Mouse (Mus musculus) gastrocnemius, adult 18-20 months (tissue): Measurements from ENCODE around the gene Plxnb1. TPM values are rescaled to one million over a fixed set of nuclear protein-coding genes. Genes with fewer than 3 reads are reported as not detected.

ENCODE experiments used
- DNase-seq: peaks from one replicate; pipeline ENCODE4 v3.0.0; 2021; ENCODE audit warnings: low spot score
- total RNA-seq, 2 experiments: library from RNA; stranded (reverse); gene quantifications; 2 replicates each; pipeline ENCODE4 v1.2.3; 2021

Gene Plxnb1
- total RNA-seq, 2 experiments from 2014 or later: 0.68 to 1.4 TPM

DNA sequence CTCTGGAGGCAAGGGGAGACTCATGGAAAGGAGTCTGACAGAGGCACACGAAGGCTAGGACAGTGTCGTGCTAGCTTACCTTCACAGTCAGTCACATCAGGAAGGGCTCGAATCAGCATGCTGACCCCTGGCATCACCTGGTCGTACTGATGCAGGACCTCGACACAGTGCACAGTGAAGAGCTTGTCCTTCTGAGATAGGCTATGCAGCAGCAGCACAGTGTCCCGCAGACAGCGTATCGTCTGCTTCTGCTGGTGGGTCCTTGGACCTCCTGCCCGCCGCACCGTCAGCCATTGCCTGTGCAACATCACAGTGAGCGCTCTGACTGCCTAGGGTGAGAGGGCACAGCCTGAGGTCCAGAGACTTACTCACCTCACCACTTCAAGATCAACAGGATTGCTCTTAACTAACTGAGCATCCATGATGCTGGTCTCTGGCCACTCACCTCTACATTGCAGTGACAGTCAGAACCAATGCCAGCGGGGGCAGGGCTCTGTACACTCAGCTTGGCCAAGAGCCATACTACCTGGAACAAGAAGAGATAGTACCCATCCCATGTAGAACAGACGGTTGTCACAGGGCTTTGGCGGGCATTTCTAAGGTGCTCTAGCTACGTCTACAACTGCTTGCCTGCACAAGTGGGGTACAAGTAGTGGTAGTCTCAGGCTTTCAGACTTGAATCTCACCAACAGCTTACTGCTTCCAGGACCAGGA, 34.8 kb upstream of the Plxnb1 start:
- DNase-seq: no peak

DNA sequence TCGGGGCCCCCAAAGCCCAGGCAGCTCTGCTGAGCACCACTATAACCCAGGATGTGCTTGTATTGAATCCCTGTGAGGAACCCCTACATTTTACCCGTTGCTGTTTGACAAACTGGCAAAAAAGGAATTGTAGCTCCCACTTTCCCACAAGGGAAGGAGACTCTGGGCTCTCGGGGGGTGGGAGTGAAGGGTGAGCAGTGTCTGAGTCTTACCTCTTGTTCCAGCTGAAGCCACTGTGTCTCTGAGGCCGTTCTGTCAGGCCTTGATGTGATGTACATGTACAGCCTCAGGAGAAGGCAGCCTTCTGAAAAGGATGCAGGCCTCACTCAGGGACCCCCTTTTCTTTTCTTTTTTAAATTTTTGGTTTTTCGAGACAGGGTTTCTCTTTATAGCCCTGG, 34.3 kb upstream of the Plxnb1 start:
- DNase-seq: no peak

DNA sequence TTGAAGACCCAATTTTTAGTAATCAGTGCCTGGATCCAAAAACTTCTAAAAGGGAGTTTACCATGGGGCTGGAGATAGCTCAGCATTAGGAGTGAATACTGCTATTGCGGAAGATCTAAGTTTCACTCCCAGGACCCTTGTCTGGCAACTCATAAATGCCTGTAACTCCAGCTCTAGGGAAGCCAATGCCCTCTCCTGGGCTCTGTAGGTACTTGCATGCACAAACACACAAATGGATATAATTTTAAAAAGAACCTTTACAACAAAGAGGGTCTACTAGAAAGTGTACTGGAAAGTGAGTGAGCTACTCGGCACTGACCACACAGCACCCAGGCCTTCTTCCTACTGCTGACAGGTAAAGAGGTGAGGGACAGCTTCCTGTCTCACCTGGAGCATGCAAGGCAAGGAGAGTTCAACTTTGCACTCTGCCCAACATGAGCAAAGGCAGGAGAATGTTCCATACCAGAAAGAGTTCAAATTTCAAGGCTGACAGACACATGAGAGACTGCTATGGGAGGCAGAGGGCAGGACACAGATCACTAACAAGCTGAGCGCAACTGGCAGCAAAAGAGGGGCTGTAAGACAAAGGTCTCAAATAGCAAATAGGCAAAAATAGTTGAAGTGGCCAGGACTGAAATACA, 27.0 kb upstream of the Plxnb1 start:
- no peak for DNase-seq

DNA sequence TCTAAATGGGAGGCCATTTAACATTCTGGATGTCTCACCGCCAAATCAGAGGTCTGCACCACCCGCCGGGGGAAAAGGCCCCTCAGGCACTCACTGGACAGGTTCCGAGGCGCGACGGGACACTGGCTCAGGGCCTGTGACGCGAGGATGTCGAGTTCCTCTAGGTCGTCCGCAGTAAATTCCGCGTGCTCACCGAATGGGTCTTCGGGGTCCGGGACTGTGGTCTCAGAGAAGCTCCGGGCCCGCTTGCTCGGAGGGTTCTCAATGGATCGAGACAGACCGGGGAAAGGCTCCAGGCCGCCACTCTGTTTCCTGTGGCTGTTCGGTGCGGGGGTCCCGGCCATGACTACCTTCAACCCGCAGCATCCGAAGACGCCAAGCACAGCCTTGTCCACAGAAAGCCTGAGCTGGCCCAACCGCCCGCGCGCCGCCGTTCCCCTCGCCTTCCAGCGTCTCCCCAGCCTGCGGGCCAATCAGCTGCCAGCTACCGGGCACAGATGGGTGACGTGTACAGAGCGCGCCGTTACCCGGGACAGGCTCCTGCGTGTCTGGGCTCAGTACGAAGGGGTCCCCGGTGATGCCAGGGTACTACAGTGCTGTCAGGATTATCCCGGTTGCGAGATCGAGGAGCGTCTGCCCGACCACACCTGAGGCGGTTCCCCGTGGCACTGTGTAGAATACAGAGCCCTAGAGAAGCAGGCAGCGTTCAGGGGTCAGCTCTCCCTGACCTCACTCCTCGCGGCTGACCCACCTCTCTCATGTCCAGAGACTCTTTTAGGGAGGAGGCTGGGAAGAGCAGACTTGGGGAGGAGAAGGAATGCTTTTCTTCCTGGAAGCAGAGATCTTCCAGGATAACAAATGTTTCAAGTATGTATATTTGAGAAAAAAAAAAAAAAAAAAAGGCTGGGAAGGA, 21.3 kb upstream of the Plxnb1 start, which contains the start of gene Atrip:
Gene Atrip, minus strand, starts transcription at position 464 of the 913 bp plus-strand sequence.
- peak; percentile 91 for DNase-seq

DNA sequence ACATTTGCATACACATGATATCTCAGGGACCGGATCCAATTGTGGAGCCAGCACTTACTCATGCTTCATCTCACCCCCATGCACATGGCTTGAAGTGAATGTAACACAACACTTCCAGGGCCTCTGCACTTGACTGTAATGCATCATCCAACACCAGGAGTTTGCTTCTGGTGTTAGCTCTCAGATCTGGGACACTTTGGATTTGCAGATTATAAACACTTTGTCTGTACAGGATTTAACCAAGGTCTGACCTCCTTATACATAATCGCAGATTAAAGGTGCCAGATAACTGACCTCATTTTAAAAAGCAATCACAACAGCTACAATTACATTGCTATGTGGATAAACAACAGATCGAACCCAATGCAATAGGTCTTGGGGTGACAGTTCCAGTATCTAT, 14.7 kb upstream of the Plxnb1 start:
- DNase-seq: no peak

DNA sequence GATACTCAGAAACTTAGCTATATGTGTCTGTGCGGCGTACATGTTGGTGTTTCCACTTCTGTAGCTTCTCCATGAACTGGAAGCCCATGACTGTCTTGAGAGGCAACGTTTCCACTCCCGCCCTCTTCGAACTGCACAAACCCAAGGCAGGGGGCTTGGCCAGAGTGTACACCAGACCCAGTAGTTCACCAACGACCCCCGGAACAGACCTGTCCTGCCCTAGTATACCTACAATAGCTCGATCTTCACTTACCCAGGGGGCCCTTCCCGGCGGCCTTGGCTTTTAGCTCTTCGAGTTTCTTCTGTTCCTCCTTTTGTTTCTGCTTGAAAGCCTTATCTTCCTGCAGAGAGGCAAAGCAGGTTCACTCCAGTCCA, 13.5 kb upstream of the Plxnb1 start:
- no peak for DNase-seq

DNA sequence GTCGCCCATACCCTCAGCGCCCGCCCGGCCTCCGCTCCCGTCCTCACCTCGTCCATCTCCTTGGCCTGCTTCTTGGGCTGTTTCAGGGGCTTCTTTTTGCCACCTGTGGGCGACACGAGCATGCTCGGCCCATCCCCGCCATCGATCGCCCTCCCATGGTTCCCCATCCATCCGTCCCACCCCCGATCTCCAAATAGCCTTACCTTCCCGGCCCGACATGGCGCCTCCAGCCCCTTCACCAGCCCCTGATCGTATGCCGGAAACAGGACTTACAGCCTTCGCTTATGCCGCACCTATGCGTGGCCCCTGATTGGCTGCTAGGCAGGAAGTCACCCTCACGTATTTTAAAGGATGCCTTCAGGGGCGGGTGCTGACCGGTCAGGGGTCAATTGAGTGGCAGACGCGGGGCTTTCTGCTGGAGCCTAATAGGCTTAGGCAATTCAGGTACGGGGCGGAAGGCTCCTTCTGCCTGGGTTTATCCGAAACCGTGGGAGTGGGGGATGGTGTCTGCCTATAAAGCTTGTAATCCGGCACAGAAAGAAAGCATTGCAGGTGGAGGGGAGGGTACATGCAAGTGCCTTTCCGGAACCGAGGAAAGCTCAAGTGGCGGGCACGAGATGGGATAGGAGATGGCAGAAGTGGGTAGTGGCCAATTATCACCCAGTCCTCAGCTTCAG, 12.9 kb upstream of the Plxnb1 start, which contains the start of the genes Ccdc51 and Tma7:
Gene Ccdc51, plus strand, starts transcription at position 370 of the 677 bp plus-strand sequence.
Gene Tma7, minus strand, starts transcription at position 464 of the 677 bp plus-strand sequence.
- DNase-seq: peak; percentile 82

DNA sequence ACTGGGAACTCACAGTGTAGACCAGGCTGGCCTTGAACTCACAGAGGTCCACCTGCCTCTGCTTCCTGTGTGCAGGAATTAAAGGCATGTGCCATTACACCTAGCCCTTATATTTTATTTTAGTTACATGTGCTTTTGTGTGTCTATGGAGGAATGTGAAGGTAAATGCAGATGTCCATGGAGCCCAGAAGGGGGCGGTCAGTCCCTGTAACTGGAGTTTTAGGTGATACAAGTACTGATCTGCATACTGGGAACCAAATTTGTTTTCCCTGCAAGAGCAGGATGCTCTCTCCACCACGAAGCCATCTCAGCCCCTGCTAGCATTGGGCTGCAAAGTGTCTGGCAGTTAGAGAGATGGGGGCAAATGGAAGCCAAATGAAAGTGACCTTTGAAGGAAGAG, 10.3 kb upstream of the Plxnb1 start:
- DNase-seq: no peak

DNA sequence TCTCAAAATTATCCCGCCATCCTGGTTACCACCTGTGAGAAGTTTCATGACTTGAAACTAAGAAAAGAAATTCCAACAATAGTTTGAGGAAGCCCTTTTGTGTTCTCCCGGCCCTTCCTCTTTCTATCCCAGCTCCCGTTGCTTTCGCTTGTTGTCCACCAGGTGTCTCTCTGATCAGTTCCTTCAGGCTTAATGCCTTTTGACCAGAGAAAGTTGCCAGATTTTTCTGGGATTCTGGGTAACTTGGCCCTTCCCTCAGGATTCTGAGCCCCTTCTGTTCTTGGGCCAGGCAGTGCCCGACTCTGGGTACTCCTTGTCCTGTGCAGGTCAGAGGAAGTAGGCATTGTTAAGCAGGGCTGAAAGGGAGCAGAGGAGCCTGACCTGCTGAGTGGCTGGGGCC, 7.2 kb upstream of the Plxnb1 start:
- peak; percentile 40 for DNase-seq

DNA sequence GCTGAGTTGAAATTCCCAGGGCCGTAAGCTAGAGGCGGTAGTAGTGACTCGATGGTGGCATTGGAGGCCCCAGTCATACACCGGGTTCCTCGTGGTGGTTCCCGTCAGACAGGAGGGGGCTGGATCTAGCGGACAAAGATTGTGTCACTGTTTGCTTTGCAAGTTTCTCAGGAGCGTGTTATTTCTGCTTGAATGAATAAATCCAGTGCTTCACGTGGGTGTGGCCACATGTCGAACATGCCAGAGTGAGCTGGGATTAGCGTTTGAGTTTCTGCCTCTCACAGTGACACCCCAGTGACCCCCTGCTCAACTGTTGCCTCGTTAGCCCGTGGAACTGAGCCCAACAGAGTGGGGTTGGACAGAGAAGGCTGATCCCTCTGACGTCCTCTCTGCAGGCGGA, 4.7 kb upstream of the Plxnb1 start:
- no peak for DNase-seq

DNA sequence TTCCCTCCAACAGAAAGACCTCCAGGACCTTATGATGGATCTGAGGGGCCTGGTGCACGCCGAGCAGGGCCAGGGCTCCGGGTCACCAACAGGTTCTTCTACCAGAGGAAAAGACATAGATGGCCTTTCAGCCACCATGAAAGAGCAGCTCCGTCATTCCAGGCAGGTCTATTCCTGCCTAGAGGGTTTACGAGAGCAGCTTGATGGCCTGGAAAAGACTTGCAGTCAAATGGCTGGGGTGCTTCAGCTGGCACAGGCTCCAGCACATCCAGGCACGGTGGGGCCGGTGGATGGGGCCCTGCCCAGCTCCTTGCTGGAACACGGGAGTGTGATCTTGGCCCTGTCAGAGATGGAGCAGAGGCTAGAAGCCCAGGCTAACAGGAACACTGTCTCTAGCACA, 3.4 kb upstream of the Plxnb1 start:
- no peak for DNase-seq

DNA sequence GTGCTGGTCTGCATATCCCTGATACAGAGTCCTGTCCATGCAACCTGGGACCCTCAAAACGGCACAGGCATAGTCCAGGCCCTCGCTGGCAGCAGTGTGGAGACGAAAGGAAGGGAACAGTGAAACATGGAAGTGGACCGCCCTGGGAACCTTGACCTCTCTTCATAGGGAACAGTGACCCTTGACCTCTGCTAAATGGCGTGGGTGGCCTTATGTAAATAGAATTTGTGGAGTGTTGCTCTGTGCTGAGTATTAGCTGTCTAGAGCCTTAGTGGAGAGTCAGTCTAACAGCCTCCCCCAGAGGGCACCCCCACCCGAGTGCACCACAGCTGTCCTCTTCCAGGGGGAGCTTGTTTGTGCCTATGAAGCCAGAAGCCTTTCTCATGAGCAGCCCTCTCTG, 2.4 kb upstream of the Plxnb1 start:
- no peak for DNase-seq

DNA sequence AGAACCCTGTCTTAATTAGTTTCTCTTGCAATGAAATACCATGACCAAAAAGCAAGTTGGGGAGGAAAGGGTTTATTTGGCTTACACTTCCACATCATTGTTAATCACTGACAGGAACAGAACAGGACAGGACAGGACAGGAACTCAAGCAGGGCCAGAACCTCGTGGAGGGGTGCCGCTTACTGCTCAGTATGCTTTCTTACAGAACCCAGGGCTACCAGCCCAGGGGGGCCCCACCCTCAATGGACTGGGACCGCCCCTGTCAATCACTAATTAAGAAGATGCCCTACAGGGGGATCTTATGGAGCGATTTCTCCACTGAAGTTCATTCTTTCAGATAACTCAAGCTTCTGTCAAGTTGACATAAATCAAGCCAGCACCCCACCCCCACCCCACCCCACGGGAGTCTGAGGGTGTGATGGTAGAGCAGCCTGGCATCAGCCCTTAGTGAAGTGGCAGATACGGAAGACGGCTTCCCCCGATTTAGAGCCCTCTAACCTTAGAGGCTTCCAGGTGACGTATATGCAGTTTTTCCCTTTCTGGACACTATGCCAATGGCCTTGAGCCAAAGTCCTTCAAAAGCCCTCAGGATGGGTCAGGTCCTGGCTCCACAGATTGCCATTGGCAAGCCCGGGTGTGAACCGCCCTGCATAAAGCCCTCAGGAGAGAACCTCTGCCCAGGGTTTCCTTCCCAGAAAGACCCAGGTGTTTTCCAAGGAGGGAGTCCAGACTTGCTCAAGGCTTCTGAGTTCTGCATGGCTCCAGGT, 1.2 kb upstream of the Plxnb1 start:
- no peak for DNase-seq

DNA sequence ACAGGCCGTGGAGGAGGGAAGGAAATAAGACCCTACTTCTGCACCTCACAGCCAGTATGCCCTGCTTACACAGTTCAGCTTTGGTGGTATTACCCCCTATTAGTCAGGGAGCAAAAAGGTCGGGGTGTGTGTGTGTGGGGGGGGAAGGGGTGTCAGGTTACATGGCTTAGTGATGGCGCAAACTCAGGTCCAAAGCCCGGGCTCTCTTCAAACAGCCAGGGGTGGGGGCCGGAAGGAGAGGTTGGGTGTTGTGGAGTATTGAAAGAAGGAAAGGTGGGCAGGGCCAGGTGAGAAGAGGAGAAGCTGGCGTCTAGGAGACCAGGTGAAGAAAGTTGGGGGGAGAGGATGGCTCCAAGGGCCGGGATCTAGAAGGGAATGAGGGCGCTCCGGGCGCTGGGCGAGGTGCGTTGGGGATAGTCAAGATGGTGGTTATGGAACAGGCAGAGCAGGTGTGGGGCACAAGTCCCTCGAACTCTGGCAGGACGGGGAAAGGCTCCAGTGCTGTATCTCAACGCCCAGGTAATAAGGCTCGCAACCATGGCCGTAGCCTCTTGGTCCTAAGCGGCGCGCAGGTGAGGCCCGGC, 544 bp upstream of the Plxnb1 start:
- no peak for DNase-seq

DNA sequence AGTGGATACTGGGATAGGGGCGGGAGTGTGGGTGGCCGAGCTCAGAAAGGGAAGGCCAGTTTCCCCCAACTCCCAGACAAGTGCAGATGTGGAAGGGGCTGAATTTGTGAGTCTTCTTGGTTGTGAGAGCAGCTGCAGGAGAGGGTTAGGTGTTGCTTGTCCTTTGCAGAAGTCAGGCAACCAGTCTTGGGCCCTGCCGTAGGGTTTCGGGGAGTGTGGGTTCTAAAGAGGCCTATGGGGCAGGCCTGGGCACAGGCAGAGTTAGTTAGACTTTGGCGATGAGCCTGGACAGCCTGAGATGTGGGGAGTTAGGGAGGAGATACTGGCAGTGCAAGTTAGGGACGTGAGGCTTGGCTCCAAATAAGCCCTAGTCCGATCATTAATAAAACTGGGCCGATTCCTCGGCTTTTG, 1.1 kb downstream of the Plxnb1 start:
- DNase-seq: no peak

DNA sequence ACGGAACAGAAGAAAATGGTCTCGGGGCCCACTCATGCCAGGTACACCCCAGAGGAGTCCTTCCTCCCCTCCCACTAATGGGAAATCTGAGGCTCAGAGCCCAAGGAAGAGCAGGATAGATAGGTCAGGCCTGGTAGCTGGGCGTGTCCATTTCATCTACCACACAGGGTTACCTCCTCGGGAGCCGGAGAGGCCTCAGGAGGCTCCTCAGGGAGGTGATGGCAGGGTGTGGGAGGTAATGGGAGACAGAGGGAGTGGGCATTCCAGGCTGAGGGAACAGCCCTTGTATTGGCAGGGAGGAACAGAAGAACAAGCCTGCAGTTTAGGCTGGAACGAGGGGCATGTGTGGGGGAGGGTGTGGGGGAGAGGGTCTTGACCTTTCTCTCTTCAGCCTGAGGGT, 1.7 kb downstream of the Plxnb1 start:
- no peak for DNase-seq

DNA sequence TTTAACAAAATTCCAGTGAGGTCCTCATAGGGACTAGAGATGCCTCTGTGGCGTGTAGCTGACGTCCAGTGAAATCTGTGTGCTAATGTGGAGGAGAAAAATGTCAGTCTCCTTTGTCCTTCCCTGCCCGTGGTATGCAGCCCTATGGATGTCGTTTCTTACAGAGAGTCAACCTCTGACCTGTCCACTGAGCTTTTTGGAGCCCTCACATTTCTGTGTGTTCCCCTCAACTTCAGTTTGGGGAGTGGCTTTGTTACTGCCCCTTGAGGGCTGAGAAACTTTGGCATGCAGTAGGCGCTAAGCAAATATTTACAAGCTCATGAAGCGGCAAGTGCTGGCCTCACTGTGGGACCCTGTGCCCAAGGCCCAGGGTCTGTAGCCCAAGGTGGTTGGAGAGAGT, 2.1 kb downstream of the Plxnb1 start:
- no peak for DNase-seq

DNA sequence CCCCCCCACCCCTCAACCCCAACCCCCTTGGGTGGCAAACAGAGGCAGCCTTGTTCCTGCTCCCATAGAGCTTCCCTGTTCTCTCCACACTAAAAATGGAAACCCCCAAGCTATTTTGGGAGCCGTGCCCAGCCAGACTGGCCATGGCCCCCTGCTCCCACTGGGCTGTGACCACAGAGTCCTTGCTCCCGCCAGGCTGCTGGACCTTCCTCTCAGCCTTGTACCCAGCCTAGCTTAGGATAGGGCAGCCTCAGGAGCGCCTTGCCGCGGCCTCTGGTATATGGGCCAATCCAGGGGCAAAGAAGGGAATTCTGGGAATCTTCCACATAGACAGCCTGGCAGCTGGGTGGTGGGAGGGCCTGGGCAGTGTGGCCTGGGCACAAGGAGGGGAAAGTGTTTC, 2.6 kb downstream of the Plxnb1 start:
- DNase-seq: no peak

DNA sequence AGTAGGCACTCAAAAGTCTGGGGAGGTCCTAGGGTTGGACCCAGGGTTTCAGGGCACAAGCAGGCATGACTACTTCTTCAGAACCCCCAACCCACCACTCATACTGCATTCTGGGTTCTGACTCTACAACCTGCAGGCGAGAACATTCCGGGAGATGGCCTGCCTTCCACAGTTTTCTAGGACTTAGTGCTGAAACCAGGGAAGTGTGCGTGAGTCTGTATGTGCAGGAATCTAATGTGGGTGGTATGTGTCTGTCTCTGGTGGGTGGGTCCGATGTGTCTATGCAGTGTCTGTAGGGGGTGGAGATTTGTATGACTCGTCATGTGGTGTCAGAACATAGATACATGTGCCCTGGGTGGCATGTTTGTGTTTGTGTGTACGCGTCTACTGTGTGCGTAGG, 3.2 kb downstream of the Plxnb1 start:
- no peak for DNase-seq

DNA sequence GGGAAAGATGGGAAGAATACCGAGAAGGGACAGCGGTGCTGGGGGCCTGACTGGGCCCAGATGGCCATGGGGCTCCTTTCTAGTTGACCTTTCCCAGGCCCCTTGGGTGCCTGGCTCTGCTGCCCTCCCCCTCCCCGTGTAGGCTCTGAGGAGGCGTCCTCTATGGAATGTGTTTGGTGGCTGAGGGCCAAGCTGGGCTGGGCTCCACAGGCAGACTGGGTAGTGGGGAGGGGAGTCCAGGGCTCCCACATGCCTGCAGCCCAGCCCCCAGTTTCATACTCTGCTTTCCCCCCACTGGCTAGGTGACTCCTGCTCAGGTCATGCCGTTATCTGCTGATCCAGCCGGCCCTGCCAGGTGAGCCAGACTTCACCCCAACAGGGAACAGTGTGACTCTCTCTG, 3.8 kb downstream of the Plxnb1 start:
- no peak for DNase-seq
